Mouse (Mus musculus) limb, embryonic 14.5 days (tissue): ENCODE measurements around the gene Gnas. TPM values are rescaled to one million over a fixed set of nuclear protein-coding genes. Genes with fewer than 3 reads are reported as not detected.

Experiments used
- ATAC-seq: fragments of 200-750 bp; cut with Nextera tagmentation; 2 replicates; pipeline ENCODE4 v1.8.0; 2017; ENCODE audit warnings: low read depth, moderate number of reproducible peaks, moderate TSS enrichment; ENCODE audit not compliant: low FRiP score
- DNase-seq: peaks from one replicate; pipeline ENCODE4 v3.0.0-alpha.2; 2015; ENCODE audit warnings: low spot score
- H3K27ac ChIP-seq: fragments of 300-500 bp; sonication (generic); replicated peaks from 2 replicates; pipeline ENCODE4 v1.5.1; 2014; ENCODE audit warnings: low read depth, mild to moderate bottlenecking, low read length, moderate library complexity, mixed read lengths
- H3K27me3 ChIP-seq: fragments of 300-500 bp; sonication (generic); 2 replicates; pipeline ENCODE4 v1.6.1; 2014; ENCODE audit warnings: low read length, mixed read lengths; ENCODE audit not compliant: control insufficient read depth, insufficient read depth
- H3K36me3 ChIP-seq: fragments of 300-500 bp; sonication (generic); 2 replicates; pipeline ENCODE4 v1.6.1; 2014; ENCODE audit warnings: mild to moderate bottlenecking, low read length, moderate library complexity, mixed read lengths; ENCODE audit not compliant: control insufficient read depth, insufficient read depth
- H3K4me1 ChIP-seq: fragments of 300-500 bp; sonication (generic); 2 replicates; pipeline ENCODE4 v1.6.1; 2014; ENCODE audit warnings: antibody characterized with exemption, low read length, mixed read lengths; ENCODE audit not compliant: control insufficient read depth, insufficient read depth
- H3K4me2 ChIP-seq: fragments of 300-500 bp; sonication (generic); replicated peaks from 2 replicates; pipeline ENCODE4 v1.6.1; 2014; ENCODE audit warnings: low read depth, mild to moderate bottlenecking, low read length, moderate library complexity; ENCODE audit not compliant: severe bottlenecking
- H3K4me3 ChIP-seq: fragments of 300-500 bp; sonication (generic); replicated peaks from 2 replicates; pipeline ENCODE4 v1.5.1; 2014; ENCODE audit warnings: low read length
- H3K9ac ChIP-seq: fragments of 300-500 bp; sonication (generic); 2 replicates; pipeline ENCODE4 v1.6.1; 2014; ENCODE audit warnings: mild to moderate bottlenecking, low read depth, low read length, moderate library complexity; ENCODE audit not compliant: severe bottlenecking
- H3K9me3 ChIP-seq: fragments of 300-500 bp; sonication (generic); 2 replicates; pipeline ENCODE4 v1.6.1; 2016; ENCODE audit warnings: low read length; ENCODE audit not compliant: control insufficient read depth
- POLR2A ChIP-seq: fragments of 200-500 bp; IDR thresholded peaks from 2 replicates; pipeline ENCODE4 v1.8.0; 2012; ENCODE audit warnings: inconsistent platforms, mild to moderate bottlenecking, moderate library complexity, borderline replicate concordance; ENCODE audit not compliant: insufficient read depth, insufficient read length; ENCODE audit errors: extremely low read depth
- WGBS: fragments of 180-500 bp; shearing (Covaris S2); extraction: QIAGEN DNeasy Blood & Tissue Kit; methylation state at CpG from one replicate; pipeline ENCODE4 v1.1.7; 2014; 5-methylcytosine and 5-hydroxymethylcytosine counted together
- polyA plus RNA-seq, 2 experiments: library from polyadenylated mRNA; depleted of rRNA in 1 of 2; stranded (reverse) in 1 of 2; unstranded in 1 of 2; fragments of >200 nt; fragmentation: Nextera tagmentation in 1 of 2; extraction: Ambion mirVana in 1 of 2; gene quantifications; 2 replicates each; pipeline versions ENCODE4 v1.2.1 to v1.2.3; 2012 to 2014

The Gnas gene
- polyA plus RNA-seq, 2 experiments = 2,381 to 2,875 TPM

DNA sequence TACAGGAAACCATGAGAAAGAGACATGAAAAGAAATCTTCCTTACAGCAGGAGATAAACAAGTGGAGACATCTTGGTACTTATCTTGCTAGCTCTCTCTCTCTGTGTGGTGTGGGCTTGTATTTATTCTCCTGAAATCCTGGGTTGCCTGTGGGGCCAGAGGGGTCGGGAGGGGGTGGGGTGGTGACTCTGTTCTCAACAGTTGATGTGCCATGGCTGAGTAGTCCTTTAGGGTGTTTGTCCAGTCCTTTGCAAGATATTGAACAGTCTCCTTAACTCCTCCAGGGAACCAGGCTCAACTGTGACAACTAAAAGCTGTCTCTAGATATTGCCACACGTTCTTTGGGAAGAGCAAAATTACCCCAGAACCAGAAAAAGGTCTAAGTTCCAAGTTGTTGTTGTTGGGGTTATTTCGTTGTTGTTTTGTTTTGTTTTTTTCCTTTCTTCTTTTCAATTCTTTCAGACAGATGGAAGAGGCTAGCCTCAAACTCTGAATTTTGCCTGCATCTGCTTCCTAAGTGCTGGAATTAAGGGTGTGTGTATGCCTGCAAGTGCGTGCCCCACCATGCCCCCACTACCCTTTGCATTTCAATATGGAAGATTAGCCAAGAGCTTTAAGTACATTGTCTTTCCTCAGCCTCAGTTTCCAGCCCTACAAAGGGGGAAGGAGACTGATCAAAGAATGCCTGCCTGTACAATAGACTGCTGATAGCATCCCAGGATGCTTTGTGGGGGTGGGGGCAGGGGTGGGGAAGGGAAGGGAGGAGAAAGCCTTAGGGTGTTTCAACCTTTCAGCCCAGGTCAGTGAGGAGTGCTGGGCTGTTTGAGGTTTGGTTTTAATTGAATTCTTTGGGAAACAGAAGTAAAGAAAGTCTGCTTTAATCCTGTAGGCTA lies 23.0 kb upstream of the Gnas start:
- Histone ChIP-seq H3K4me1 (no peaks in the 10 kb centered on the region), H3K27me3 (no peaks in the 10 kb centered on the region), H3K4me2 (no peak overlapping the region), H3K27ac (no peak overlapping the region), H3K9ac (no peak overlapping the region), H3K4me3 (no peak overlapping the region), H3K36me3 (peaks cover 8% of the 10 kb centered on the region), H3K9me3 (no peaks in the 10 kb centered on the region)
- no peak for ATAC-seq
- WGBS = 34% methylated on average over 4 of the region's 4 CpGs
- DNase-seq = no peak
- TF ChIP-seq POLR2A = no peak

DNA sequence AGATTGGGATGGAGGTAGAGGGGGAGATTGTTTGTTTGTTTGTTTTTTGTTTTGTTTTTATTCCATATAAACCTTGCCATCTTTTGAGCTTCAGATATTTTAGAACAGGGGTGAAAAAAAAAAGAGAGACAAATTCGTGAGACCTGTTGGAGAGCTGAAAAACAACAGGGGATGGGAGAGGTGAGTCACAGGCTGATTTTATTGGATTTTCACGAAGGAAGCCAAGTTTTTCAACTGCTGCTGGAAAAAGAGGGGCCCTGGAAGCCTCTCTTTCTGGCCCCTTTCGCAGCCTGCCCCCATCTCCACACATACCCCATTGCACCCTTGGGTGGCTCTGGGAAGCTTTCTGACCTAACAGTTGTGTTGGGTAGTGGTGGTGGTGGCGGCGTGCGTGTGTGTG lies 22.3 kb upstream of the Gnas start:
- Histone ChIP-seq H3K4me1 (no peaks in the 10 kb centered on the region), H3K9ac (no peak overlapping the region), H3K27me3 (no peaks in the 10 kb centered on the region), H3K4me3 (no peak overlapping the region), H3K36me3 (peaks cover 14% of the 10 kb centered on the region), H3K4me2 (no peak overlapping the region), H3K9me3 (no peaks in the 10 kb centered on the region), H3K27ac (no peak overlapping the region)
- DNase-seq (no peak), ATAC-seq (no peak)
- 59% methylated on average over 6 of the region's 6 CpGs for WGBS
- no peak for TF ChIP-seq POLR2A

GRCm38 (mm10) chr2:174263110-174263815 lies 20.9 kb upstream of the Gnas start:
- Histone ChIP-seq H3K27me3 (no peaks in the 10 kb centered on the region), H3K9ac (no peak overlapping the region), H3K9me3 (no peaks in the 10 kb centered on the region), H3K4me1 (no peaks in the 10 kb centered on the region), H3K36me3 (peaks cover 29% of the 10 kb centered on the region), H3K4me3 (no peak overlapping the region), H3K4me2 (no peak overlapping the region), H3K27ac (no peak overlapping the region)
- no peak for ATAC-seq
- 63% methylated on average over 5 of the region's 5 CpGs for WGBS
- DNase-seq = no peak
- no peak for TF ChIP-seq POLR2A

DNA sequence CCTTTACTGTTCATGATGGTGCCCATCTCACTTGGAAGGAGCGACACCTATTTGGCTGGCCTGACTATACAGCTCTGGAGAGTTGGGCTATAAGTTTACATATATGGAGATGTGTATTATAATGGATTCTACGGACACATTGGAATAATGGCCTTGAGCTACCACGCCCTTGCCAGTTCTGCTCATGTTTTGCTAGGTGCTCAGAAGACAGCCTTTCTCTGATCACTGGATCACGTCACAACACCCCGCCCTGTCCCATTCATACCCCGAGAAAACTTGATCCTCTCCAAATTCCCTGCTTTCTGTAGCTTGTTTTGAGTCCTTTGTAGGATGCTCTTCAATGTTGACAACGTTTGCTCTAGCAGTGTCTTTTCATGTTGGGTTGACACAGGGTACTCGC lies 19.9 kb upstream of the Gnas start:
- ATAC-seq (no peak), DNase-seq (no peak)
- no peaks in the 10 kb centered on the region for H3K4me1 ChIP-seq
- no peaks in the 10 kb centered on the region for H3K27me3 ChIP-seq
- H3K4me3 ChIP-seq = no peak overlapping the region
- H3K4me2 ChIP-seq = no peak overlapping the region
- H3K36me3 ChIP-seq = peaks cover 38% of the 10 kb centered on the region
- WGBS = 88% methylated on average over 8 of the region's 8 CpGs
- H3K9ac ChIP-seq = no peak overlapping the region
- no peak overlapping the region for H3K27ac ChIP-seq
- H3K9me3 ChIP-seq = no peaks in the 10 kb centered on the region
- no peak for TF ChIP-seq POLR2A

- Histone ChIP-seq H3K9ac (no peak overlapping the region), H3K9me3 (no peaks in the 10 kb centered on the region), H3K4me3 (no peak overlapping the region), H3K4me1 (no peaks in the 10 kb centered on the region), H3K4me2 (no peak overlapping the region), H3K27ac (no peak overlapping the region), H3K36me3 (peaks cover 45% of the 10 kb centered on the region), H3K27me3 (no peaks in the 10 kb centered on the region)
- no peak for TF ChIP-seq POLR2A
- DNase-seq = no peak
- 83% methylated on average over 7 of the region's 7 CpGs for WGBS
- ATAC-seq = no peak
These were observed 13.7 kb upstream of the Gnas start for GRCm38 (mm10) chr2:174270416-174270815.
